Mouse (Mus musculus) right cerebral cortex, adult 2 months (tissue): ENCODE measurements around the gene Disc1.

Experiments
- DNase-seq, 2 experiments: peaks; one replicate each; pipeline ENCODE4 v3.0.0; 2021 to 2022; ENCODE audit warnings: low spot score in 2 of 2

Disc1 gene

DNA sequence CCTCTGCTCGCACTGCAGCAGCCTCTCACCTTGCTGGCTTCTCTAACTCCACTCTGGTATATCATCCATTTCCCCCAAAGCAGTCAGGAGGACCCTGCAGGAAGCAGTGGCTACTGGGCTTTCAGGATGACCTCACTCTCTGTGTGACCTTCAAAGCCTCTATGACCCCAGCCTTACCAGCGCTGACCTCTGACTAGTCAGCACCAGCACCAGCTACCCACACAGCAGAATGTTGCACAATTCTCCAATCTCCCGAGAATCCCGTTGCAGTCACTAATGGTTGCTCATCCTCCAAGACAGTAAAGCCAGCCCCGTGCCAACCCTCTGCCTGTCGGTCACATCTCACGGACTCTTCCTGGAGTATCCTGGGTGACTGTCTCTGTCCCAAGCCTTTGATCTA is 73.6 kb downstream of the Disc1 start:
- DNase-seq = no peak

DNA sequence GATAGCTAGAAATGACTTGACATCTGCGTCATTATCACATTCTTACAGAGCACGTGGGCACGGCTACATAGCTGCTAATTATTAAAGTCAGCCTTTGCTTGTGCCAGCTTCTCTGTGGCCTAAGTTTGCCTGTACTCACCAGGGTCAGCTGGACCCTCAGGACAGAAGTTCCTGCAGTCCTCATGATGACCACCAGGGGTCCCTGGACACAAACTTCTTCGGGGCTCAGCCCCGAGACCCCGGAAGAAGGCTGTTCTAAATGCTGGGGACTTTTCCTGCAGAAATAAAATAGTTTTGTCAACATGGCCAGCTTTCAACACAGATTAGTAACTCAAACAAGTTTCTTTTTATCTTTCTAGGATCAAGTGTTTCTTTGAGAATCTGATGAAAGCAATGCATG is 74.3 kb downstream of the Disc1 start:
- DNase-seq = peak; percentile 19 to 21

DNA sequence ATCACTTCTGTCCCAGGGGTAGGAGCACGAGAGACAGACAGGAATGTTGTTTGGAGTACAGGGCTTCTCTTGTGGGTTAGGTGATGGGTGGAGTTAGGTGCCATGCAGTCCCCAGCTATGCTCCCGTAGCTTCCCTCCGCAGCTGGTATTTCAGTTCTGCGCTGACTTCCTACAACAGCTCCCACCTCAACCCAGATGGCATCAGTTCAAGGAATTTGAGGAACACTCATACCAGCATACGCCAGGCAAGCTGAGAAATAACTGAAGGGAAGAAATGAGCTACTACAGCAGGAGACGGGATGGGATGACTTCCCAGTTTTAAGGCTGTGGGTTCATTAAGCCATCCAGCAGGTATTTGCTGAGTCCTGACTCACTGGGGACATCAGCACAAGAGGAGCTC is 76.8 kb downstream of the Disc1 start:
- DNase-seq = peak; percentile 20

DNA sequence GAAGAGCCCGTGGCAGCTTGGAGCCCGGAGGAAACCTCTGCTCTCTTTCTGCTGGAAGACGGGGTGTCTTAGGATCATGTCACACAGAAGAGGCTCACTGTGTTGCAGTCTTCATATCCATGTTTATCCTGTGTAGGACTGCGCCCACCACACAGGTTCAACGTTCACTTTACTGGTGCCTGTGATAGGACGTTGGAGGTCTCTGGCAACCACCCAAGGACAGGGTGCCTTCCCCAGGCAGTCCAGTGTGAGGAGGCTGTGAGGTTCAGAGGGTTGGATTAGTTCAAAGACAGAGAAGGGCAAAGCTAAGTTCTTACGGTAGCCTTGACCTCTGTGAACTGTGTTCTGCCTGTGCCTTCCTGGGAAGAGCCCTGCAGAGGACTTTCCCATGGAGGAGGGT is 77.3 kb downstream of the Disc1 start:
- DNase-seq = no peak

DNA sequence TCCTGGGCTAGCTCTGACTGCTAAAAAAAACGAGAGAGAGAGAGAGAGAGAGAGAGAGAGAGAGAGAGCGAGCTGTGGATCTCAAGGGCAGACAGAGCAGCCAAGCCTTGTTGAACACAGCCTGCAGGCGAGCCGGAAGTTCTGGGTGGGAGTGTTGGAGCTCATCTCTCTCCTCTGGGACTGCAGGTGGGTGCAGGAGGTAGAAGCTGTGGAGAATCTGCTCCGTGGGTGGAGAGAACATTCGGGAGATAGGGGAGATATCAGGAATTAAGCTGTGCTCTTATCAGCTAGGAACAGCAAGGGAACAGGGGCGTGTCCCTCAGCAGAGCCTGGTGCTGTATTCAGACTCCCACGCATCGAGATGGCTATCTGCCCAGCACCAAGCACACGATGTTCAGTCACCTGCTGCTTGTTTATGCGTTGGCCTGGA is 79.7 kb downstream of the Disc1 start:
- DNase-seq = peak; percentile 60 to 65

DNA sequence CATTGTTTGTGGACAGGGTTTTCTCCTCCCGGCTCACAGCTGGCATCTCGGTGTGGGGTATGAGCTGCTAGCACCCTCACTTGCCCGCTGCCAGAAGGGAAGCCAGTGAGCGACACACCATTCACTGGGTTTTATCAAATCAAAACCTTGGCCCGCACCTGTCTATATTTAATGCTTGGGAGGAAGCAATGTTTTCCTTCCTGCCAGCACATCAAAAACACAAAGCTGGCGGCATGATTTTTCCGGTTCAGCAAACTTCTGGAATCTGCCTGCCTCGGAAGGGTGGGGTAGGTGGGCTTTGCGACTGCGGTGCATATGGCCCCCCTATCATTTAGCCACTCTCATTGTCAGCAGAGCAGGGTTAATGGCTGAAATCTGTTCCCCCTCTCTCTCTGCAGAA is 80.9 kb downstream of the Disc1 start:
- no peak for DNase-seq

DNA sequence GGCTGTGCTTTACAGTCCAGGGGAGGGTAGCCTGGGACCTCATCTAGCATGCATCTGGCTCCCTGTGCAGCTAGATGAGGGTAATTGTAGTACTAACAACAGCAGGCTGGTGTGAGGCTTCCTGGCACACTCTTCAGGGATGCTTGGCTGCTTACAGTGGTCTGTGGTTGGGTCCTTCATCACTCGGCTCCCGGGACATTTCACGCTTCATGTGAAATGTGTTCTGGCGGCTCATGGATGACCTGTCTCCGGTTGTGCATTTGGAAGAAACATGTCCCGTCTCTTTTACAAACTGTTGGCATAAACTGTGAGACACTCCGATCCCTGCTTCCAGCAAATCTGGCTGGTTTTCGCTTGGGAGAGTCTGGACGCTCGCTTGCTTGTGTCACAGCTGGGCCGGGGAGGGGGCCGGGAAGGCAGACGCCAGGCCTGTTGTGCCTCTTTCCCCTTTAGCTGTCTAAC is 85.7 kb downstream of the Disc1 start:
- no peak for DNase-seq

DNA sequence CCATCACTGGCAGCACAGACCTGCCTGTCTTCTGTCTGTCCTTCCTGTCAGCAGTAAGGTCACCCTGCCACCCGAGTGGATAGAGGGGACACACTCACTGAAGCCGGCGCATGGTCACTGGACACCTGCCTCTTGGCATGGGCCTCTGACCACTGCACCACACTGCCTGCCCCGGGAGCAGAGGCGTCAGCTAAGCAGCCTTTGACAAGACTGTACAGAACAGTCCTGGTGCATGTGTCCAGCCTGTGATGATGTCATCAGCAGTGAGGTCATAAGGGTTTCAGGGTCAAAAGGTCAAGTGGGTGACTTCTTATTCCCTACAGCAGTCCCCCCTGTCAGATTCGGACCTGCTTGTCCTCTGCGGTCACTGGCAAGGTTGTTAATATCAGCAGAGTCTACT is 87.0 kb downstream of the Disc1 start:
- no peak for DNase-seq

DNA sequence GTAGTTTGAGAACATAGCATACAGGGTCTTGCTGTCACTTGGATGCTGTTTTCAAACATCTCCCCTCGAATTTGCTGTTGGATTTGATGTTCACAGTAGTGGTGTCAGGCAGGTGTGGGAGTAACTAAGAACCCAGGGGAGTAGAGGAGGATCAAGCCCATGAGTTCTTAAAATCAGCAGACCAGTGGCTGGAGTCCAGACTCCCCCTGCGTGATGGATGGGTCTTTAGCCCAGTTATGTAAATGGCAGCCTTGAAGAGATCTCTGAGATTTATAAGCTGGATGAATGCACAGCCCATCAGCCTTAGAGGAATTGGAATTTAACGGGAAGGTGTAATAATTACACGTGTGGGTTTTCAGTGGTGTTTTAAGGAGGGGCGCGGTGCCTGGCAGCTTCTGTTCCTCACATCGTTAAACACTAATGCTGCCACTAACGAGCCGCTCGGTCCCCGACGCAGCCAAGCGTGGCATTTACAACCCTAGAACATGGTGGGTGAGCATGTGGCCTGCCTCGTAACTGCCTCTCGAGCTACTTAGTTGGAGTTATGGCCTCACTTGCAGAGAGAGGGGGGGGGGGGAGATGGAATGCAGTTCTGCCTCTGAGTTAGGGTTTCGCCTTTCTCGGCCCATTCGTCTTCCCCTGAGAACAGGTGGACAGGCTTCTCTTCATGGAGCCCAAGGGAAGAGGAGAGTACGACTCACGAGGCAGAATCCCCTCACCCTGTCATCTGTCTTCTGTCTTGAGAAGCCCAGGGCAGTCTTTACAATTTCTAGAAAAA is 103.1 kb downstream of the Disc1 start:
- no peak for DNase-seq

DNA sequence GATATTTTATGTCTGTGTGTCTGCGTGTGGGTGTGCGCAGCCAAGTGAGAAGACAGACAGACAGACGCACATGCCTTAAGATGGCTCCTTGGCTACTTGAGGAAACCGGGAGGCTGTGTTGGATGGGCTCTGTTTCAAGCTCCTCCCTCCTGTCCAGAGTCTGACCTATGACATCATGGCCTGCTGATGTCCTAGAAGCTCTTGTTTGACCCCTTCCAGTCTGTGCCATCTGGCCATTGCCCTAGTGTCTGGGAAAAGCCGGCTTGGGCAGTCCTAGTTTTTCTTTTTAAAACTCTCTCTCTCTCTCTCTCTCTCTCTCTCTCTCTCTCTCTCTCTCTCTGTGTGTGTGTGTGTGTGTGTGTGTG is 103.6 kb downstream of the Disc1 start:
- no peak for DNase-seq

DNA sequence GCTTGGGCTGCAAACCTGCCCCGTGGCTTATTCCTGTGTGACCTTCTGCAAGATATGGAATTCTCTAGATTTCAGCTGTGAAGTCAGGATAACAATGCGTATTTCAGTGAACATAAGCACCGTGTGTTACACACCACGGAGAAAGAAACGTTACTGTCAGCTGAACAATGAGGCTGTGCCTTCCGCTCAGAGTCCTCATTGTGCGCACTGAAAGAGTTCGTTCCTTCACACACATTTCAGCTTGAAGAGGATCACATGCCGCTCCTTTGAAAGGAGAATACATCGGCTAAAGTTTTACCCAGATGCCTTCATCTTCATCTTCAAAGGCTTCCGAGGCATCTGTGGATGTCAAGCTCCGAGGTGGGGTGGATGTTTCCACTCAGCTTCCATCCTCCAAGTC is 105.4 kb downstream of the Disc1 start:
- DNase-seq = no peak

DNA sequence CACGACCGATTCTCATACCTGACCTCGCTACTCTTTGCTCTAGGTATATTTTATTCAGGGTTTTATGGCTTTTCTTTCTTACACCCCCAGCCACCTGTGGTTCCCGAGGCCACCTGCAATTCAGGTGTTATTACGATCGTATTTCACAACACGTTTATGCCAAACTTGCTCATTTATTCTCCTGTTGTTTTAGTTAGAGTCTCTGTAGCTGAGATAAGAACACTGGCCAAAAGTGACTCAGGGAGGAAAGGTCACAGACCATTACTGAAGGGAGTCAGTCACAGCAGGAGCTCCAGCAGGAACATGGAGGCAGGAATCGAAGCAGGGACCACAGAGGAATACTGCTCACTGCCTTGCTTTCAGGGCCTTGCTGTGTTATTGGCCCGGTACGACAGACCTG is 109.5 kb downstream of the Disc1 start:
- DNase-seq = no peak

DNA sequence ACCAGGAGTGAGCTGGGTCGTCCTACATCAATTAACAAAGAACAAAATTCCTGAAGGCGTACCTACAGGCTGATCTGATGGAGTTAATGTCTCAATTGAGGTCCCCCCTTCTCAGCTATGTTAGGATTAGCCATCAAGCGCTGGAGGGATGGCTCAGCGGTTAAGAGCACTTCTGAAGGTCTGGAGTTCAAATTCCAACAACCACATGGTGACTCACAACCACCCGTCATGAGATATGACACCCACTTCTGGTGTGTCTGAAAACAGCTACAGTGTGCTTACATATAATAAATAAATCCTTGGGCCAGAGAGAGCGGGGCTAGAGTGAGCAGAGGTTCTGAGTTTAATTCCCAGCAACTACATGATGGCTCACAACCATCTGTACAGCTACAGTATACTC is 109.9 kb downstream of the Disc1 start:
- no peak for DNase-seq

DNA sequence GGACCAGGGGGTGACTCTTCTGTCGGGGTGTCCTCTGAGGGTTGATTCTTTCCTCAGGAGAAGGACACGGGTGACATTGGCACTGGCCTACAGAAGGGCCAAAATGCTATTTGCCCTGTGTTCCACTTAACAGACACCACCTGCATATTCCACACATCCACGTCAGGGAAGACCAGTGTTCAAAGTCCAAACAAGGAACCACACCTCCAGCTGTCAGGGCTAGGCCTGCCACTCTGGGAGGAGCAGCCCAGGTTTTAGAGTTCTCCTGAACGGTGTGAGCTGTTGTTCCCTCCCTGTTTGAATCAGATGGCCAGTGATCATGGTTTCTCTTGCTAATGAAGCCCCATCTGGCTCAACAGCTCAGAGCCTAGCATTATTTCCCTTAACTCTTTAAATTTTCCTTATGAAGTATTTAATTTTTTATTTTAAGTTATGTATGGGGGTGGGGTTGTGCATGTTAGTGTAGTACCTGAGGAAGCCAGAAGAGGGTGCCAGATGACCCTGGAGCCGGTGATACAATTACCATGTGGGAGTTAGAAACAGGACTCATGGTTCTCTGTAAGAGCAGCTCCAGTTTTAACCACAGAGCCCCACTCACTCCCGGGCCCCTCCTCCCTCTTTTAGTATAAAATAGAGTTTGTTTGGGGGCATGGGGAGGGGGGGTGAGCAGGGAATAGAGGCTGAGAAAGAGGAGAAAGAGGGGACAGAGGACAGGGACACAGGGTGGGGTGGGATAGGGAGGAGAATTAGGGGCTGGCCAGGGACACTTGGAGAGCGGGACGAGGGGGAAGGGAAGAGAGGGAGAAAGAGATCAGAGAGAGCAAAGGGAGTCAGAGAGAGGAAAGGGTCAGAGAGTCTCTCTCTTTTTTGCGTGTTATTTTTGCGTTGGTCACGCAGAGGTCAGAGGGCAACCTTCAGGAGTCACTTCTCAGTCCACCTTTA is 111.8 kb downstream of the Disc1 start:
- DNase-seq = peak; percentile 54 to 69

DNA sequence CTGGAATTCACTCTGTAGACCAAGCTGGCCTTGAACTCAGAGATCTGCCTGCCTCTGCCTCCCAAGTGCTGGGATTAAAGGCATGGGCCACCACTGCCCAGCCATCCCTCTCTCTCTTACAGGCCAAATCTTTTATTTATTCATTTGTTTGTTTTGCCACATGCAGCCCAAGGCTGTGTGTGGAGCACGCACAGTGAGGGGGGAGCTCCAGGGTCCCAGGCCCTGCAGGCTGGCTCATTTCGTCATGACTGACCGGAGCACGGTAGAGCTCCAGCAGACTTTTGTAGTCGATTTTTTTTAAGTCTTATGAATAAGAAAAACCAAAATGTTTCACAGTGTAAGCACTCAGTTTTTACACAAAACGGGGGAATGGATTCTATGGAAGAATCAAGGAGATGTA is 112.5 kb downstream of the Disc1 start:
- no peak for DNase-seq

DNA sequence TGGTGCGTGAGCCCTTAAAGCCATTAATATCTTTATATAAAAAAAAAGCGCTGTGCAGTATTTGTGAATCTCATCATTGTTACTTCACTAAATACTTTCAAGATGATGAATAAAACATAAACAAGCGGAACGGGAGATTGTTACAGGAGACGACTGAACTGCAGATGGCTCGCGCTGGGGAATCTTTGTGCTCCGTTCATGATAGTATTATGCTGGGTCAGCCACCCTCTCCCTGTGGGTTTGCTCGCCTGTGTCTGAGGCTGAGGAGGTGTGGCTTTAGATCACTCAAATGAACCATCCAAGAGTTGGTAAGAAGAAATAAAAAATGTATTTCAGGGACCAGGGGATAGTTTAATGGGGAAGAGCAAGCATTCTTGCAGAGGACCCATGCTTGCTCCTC is 113.0 kb downstream of the Disc1 start:
- no peak for DNase-seq

DNA sequence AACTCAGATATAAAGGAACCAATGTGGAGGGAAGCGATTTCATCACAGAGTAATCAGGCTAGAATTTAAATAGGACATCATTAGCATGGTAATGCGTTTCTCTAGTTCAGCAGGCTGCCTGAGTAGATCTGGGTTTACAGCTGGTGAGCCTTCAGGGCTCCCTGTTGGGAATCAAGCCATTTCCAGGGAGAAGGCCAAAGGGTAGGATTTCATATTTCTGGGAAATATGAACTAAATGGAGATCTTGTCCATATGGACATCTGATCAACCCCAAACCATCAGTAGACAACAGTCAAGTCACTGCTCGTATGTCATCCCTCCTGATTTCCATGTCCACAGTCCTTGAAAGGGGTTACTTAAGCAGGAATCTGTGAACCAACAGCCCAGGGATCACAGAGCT is 115.6 kb downstream of the Disc1 start:
- DNase-seq = no peak

DNA sequence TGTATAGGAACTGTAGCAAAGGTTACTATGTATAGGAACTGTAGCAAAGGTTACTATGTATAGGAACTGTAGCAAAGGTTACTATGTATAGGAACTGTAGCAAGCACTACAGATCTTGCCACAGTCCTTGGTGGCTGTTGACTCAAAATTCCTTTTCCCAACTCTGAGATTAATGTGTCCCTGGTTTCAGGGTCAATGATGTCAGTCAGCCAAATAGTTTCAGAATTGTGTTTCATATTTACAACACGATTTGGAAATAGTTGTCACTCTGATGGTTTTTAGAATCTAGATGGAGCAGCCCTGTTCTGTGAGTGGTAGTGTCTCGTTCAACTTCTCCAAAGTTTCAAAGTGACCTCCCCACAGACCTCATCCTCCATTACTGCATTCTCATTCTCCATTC is 117.5 kb downstream of the Disc1 start:
- DNase-seq = no peak

DNA sequence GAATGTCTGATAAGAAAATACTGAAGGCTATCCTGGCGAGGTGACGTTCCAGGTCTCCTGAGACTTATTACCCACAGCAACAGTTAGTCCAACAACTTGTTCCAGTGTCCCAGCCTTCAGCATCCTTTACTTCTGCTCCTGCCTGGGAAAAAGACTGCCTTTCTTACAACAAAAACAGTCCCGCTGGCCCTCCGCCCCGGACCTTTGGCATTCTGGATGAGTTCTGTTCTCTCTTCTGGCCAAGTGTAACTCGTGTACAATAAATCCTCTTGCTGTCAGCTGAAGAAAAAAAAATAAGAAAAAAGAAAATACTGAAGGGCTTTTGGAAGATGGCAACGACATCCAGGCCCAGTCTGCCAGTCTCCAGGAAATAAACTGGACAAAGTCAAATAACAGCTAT is 120.2 kb downstream of the Disc1 start:
- peak in 1 of 2 experiments; percentile 20 for DNase-seq

DNA sequence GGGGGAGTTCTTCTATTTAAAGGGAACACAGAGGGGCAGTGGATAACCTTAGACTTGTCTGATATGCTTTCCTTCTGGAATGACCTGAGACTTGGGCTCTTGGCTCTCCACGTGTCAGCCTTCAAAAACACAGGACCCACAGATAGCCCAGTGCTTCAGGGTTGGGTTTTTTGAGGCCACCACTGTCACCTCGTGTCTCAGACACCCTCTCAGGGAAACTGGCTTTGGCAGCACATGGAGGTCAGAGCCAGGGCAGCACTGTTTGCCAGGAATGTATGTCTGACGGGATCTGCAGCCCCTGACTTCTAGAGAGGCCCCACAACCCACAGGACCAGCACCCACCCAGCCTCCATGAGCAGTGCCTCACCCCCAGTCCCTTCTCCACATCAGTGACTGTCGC is 120.9 kb downstream of the Disc1 start:
- DNase-seq = no peak

DNA sequence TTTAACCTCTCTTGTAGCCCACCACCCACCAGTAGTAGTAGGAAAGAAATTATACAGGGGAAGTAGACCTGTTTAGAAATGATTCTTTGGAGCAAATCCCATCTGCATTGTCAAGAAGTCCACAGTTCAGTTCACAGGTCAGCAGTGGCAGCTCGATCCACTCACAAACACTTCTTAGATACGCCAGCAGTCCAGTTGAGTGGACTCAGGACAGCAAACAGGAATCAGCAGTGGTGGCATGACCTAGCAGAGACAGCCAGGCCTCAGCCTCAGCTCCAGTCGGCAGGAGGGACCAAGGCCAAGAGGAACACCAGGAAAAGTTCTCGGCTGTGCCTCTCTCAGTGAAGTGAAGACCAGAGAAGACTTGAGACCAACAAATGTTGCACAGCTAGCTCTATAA is 121.7 kb downstream of the Disc1 start:
- no peak for DNase-seq

DNA sequence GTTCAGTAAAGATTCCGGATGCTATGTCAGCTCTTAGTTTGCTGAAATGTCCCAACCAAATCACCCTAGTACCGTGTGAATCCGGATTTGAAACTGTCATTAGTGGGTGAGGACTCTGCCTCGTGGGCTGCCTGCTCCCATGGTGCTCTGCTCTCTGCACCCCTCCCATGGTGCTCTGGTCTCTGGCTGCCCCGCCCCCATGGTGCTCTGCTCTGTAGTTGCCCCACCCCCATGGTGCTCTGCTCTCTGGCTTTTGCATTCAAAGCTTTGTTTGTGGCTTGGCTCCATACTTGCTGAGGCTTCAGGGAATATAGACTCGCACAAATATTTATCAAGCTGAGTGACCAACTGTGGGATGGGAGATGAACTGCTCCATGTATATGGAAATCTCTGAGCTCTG is 123.1 kb downstream of the Disc1 start:
- no peak for DNase-seq

DNA sequence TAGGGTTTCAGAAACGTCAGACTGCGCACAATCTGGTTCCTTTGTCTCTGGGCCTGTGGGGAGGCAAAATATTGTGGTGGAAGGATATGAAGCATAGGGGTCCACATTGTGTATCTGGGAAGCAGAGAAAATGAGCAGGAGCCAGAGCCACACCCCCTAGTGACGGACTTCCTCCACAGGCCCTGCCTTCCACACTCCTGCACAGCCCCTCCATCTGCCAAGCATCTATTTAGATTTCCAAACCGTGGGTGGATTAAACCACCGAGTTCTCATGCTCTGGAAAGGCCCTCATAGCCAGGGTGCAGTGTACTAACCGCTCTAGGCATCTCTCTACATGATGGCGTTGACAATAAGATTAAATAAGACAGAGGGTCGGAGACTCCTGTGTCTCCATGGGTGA is 124.0 kb downstream of the Disc1 start:
- no peak for DNase-seq
